Mouse (Mus musculus): Measurements from ENCODE around the gene Acp6.

DNA sequence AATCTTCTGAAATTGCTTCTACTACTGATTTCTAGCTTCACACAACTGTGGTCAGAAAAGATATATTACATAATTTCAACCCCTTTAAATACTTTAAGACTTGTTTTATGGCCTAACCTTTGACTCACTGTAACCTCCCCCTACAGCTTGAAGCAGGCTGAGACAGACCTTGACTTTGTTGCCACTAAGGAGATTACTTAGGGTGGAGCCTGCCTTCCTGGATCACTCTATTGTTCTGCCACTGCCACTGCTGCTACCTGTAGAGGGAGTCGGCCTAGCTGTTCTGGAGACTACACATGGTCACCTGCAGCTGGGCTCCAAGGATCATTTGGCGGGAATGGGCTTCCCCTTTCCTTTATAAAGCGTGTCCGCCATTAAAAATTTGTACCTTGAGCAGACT lies 29.2 kb upstream of the Acp6 start:
- TF ChIP-seq EP300 (IDR thresholded peaks at IDR 0.05; ENCODE audit: low read depth in 1 of 2, low read length in 2 of 2) (no peak), CTCF (IDR thresholded peaks at IDR 0.05 in 2 of 3, conservative IDR thresholded peaks at IDR 0.05 in 1 of 3; ENCODE audit: control insufficient read depth in 1 of 3, insufficient read depth in 1 of 3, low read depth in 2 of 3, low read length in 3 of 3, poor library complexity in 1 of 3, severe bottlenecking in 1 of 3) (no peak), ZNF384 (IDR thresholded peaks at IDR 0.05; ENCODE audit: low read depth, low read length) (no peak), MXI1 (IDR thresholded peaks at IDR 0.05; ENCODE audit: low read depth, low read length) (no peak), MAX (IDR thresholded peaks at IDR 0.05; ENCODE audit: low read length) (no peak), POLR2A (IDR thresholded peaks at IDR 0.05; ENCODE audit: control insufficient read depth in 1 of 2, insufficient read depth in 1 of 2, low read depth in 1 of 2, low read length in 2 of 2, poor library complexity in 1 of 2) (no peak)

Measured in MEL (cell line).